Mouse (Mus musculus): ENCODE data around the gene Drc3. TPM values are rescaled to one million over a fixed set of nuclear protein-coding genes. Genes with fewer than 3 reads are reported as not detected.

The Drc3 gene
- polyA plus RNA-seq, 1 experiment = 1.8 TPM

DNA sequence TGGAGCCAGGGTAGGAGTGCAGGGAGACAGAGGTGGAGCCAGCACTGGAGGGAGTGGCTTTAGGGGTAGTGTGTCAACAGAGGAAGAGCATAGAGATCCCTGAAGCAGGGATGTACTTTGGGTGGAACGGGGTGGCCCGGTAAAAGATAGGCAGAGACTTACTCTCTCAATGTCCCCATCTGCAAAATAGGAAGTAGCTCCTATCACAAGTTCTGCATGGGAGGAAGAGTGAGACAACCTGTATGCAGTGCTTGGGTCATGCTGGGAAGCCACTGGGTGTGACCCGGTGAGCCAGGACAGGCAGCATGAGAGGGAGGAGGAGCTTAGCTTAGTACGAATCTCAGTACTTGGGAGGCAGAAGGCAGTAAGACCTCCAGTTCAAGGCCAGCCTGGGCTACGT is 6.0 kb downstream of the Drc3 start:
- H3K27ac ChIP-seq (replicated peaks; ENCODE audit: low read depth, low read length) = peak overlapping the region; percentile 8; the same call in 1 of the 2 replicates
- no peak overlapping the region for H3K4me3 ChIP-seq (ENCODE audit: insufficient read depth, low read depth, low read length)
- peaks cover 6% of the 10 kb centered on the region for H3K4me1 ChIP-seq (ENCODE audit: control insufficient read depth, insufficient read depth, insufficient read length, low read length)

DNA sequence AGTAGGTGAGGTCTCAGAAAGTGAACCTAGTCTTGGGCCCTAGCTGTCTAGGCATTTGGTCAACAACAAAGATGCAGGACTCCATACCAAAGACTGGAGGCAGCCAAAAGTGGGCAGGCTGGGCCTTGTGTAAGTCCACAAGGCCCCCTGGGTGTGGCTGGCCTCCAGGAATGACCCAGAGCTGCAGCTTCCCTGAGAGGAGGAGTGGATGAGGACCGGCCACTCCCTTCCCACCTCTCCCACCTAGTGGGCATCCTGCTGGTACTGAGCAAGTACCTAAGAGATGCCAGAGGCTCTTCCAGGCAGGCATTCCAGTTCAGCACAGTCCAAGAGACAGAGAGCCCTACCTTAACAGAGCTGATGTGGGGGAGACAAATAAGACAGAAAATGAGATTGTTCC is 6.8 kb downstream of the Drc3 start:
- no peak overlapping the region for H3K4me3 ChIP-seq (ENCODE audit: insufficient read depth, low read depth, low read length)
- peaks cover 6% of the 10 kb centered on the region for H3K4me1 ChIP-seq (ENCODE audit: control insufficient read depth, insufficient read depth, insufficient read length, low read length)
- peak overlapping the region; percentile 89 for H3K27ac ChIP-seq (replicated peaks; ENCODE audit: low read depth, low read length)

DNA sequence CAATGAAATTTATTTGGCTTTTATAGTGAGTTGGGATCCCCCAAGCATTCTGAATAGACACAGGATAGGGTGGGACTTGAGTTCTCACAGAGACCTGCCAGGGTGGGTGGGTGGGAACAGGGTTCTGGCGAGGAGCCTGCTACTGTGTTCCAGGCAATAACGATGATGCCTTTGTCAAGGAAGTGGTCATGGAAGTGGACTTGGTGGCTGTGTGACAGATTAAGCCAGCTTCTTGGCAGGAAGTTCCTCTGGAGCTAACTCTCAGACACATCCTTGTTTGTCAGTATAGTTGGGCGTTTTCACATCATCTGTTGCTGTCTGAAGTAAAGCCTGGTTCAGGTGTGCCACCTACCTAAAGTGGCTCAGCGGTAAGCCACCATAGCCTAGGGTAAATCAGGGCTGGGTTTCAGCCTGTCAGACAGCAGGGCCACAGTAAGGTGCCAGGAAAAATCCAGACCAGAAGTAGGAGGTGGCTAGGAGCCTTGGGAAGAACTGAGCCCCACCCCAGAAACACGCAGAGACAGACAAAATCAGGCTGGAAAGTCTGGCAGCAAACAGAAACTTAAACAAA is 7.6 kb downstream of the Drc3 start:
- Histone ChIP-seq H3K4me3 (ENCODE audit: insufficient read depth, low read depth, low read length) (no peak overlapping the region), H3K4me1 (ENCODE audit: control insufficient read depth, insufficient read depth, insufficient read length, low read length) (peaks cover 6% of the 10 kb centered on the region), H3K27ac (replicated peaks; ENCODE audit: low read depth, low read length) (peak overlapping the region; percentile 98)

DNA sequence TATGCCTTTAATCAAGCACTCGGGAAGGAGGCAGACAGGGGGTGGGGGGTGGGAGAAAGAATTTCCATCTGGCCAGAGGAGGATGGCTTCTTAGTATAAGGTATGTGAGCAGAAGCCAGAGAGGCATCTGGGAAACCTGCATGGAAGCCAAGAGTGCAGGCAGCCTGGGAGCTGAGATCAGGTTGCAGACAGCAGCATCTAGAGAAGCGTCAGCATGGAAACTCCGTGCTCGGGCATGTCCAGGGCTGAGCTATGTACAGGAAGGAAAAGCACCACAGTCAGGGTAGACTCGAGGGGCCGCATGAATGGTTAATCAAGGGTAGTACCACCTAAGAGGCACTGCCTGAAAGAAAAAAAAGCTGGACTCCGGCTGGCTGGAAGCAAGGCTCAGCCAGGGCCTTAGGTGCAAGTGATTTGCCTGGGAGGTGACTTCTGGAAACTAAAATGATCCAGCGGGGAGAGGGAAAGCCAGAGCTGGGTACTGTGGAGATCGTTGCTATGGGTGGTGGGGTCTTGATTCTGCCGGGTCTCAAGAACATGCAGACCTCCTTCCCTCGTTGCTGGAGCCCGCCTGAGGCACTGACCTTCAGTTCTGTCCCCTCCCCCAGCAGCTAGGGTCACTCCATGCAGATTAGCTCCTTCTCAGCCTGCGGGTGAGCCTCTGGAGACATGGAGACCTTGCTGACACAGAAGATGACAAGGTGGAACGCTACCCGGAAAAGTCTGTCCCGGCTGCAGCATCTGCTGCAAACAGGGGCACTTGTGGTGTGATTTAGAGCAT is 13.3 kb downstream of the Drc3 start:
- no peak overlapping the region for H3K4me3 ChIP-seq (ENCODE audit: insufficient read depth, low read depth, low read length)
- no peak overlapping the region for H3K27ac ChIP-seq (replicated peaks; ENCODE audit: low read depth, low read length)

DNA sequence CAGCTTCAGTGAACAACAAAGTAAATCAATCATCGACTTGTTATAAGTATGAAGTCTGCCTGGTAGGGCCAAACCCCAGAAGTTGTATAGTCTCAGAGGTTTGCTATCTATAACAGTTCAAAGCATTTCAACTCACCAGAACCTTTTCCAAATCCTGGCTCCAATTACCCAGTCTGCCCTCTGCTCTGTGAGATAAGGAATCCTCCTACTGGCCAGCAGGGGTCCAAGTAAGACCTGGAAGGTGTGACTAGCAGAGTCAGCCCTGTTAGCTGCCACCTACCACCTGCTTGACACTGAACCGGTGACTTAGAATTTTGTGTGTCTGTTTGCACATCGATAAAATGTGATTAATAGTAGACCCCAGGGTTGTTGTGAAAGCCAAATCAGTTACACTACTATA is 14.1 kb downstream of the Drc3 start:
- Histone ChIP-seq H3K4me3 (ENCODE audit: insufficient read depth, low read depth, low read length) (no peak overlapping the region), H3K4me1 (ENCODE audit: control insufficient read depth, insufficient read depth, insufficient read length, low read length) (no peaks in the 10 kb centered on the region), H3K27ac (replicated peaks; ENCODE audit: low read depth, low read length) (no peak overlapping the region)

More for the DNA sequence above, 13.3 kb downstream of the Drc3 start:
- no peaks in the 10 kb centered on the region for H3K4me1 ChIP-seq (ENCODE audit: control insufficient read depth, insufficient read depth, insufficient read length, low read length)

DNA sequence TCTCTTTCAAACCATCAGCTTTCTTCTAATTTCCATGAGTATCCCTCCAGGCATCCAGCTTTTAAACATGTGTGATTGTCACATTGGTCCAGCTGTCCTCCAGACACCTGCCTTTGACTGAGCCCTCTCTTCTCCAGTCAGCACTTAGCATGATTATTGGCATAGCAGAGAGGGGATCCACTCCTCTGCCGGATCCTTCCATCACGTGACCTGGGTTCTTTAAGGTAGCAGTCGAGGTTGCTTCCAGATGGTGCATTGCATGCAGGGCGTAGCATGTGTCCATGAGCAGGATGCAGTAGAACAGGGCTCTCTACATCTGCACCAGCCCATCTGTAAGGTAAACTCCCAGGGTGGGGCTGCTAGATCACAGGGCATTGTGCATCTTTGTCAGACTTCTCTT is 15.8 kb downstream of the Drc3 start:
- Histone ChIP-seq H3K4me3 (ENCODE audit: insufficient read depth, low read depth, low read length) (no peak overlapping the region), H3K27ac (replicated peaks; ENCODE audit: low read depth, low read length) (no peak overlapping the region), H3K4me1 (ENCODE audit: control insufficient read depth, insufficient read depth, insufficient read length, low read length) (no peaks in the 10 kb centered on the region)

DNA sequence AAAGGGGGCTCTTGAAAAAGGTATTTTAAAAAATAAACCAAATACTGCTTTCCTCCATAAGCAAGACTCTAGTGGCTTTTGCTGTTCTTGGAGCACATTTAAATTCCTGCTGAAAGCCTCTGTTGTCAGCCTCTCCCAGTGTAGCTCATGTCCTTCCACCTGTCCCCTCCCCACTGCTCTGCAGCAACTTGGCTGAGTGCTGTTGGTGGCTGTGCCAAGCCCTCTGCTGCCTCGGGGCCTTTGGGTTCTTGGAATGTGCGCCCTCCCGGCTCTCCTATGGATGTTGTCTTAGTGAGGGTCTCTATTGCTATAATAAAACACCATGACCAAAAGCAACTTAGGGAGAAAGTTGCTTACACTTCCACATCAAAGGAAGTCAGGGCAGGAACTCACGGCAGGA is 16.3 kb downstream of the Drc3 start:
- H3K27ac ChIP-seq (replicated peaks; ENCODE audit: low read depth, low read length) = no peak overlapping the region
- no peak overlapping the region for H3K4me3 ChIP-seq (ENCODE audit: insufficient read depth, low read depth, low read length)
- no peaks in the 10 kb centered on the region for H3K4me1 ChIP-seq (ENCODE audit: control insufficient read depth, insufficient read depth, insufficient read length, low read length)

DNA sequence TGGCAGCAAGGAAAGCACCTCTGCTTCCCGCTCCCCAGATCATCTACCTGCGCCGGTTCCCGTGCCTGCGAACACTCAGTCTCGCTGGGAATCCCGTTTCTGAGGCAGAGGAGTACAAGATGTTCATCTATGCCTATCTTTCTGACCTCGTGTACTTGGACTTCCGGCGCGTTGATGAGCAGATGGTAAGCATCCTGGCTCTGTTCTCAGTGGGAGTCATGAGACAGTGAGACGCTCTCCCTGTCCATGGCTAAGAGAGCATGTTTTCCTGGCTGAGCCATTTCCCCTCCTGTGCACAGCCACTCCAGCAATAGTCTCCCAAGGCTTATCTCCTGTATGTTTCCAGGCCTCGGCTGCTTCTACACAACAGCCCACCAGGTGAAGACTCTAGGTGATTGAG is 17.3 kb downstream of the Drc3 start:
- Histone ChIP-seq H3K4me1 (ENCODE audit: control insufficient read depth, insufficient read depth, insufficient read length, low read length) (no peaks in the 10 kb centered on the region), H3K27ac (replicated peaks; ENCODE audit: low read depth, low read length) (no peak overlapping the region), H3K4me3 (ENCODE audit: insufficient read depth, low read depth, low read length) (no peak overlapping the region)

DNA sequence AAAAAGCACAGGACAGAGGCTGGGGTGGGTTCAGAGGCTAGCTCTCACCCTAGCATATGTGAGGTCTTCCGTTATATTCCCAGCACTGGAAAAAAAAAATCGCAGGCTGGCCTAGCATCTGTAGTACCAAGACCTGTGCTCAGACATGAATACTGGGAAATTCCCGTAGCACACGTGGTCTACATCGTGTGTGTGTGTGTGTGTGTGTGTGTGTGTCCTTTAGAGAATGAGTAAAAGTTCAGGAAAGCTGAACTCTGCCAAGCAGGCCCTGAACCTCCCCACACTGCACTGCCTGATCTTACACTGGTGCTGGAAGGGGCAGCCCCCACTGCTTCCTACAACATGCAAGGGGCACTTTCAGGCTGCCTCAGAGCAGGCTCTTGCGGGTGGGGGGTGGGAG is 21.4 kb downstream of the Drc3 start:
- Histone ChIP-seq H3K27ac (replicated peaks; ENCODE audit: low read depth, low read length) (no peak overlapping the region), H3K4me3 (ENCODE audit: insufficient read depth, low read depth, low read length) (no peak overlapping the region), H3K4me1 (ENCODE audit: control insufficient read depth, insufficient read depth, insufficient read length, low read length) (no peaks in the 10 kb centered on the region)

DNA sequence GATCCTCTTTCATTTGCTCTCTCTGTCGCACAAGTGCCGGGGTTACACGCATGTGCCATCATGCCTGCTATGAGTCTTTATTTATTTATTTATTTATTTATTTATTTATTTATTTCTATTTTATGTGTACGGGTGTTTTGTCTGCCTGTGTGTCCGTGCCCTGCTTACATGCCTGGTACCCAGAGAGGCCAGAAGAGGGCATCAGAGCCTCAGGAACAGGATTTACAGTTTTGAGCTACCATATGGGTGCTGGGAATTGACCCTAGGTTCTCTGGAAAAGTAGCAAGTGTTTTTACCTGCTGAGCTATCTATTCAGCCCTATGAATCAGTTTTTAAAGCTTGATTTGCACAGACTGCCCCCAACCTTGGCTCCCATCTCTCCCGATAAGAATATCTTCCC is 30.4 kb downstream of the Drc3 start:
- Histone ChIP-seq H3K4me3 (ENCODE audit: insufficient read depth, low read depth, low read length) (no peak overlapping the region), H3K27ac (replicated peaks; ENCODE audit: low read depth, low read length) (no peak overlapping the region), H3K4me1 (ENCODE audit: control insufficient read depth, insufficient read depth, insufficient read length, low read length) (no peaks in the 10 kb centered on the region)

DNA sequence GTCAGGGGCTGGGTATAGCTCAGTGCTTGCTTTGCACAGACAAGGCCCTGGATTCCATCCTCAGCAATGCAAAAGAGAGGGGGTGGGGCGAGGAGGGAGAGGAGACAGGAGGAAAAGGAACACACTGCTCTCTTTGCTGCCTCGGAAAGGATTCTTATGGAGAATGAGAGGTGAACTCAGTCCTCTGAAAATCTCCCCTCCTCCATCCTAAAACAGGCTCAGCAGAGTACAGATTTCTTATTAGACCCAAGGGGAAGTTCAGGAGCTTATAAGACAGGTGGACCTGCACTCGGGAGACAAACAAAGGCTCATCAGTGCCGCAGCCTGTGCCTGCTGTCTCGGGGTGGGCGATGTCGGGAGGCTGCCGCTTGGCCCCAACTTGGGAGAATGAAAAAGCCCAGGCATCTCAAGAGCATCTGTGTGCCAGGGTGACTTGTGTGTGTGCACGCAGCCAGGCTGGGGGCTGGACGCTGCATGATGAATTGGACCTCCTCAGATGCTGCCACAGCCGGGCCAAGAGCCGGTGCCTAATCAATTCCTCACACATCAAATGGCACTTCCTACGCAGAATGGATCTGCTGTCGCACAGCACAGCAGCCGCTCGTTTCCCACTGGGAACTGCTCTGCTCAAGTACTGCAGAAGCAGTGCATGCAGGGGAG is 31.8 kb downstream of the Drc3 start:
- H3K4me1 ChIP-seq (ENCODE audit: control insufficient read depth, insufficient read depth, insufficient read length, low read length) = no peaks in the 10 kb centered on the region
- H3K27ac ChIP-seq (replicated peaks; ENCODE audit: low read depth, low read length) = no peak overlapping the region
- no peak overlapping the region for H3K4me3 ChIP-seq (ENCODE audit: insufficient read depth, low read depth, low read length)

DNA sequence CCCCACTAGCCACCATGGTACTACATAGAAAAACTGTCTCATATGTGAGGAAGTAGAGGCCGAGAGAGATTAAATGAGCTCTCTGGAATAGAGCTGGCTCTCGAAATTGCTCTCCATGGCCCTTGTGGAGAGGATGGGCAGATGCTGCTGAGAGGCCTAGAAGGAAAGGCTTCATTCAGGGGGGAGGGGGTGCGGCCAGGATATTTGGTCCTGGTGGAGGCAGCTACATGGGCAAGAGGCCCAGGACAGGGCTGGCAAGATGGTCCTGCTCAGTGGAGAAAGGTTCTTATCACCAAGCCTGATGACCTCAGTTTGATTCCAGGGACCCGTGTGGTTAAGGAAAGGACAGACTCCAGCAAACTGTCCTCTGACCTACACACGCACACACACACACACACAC is 32.8 kb downstream of the Drc3 start:
- H3K4me3 ChIP-seq (ENCODE audit: insufficient read depth, low read depth, low read length) = no peak overlapping the region
- no peak overlapping the region for H3K27ac ChIP-seq (replicated peaks; ENCODE audit: low read depth, low read length)
- H3K4me1 ChIP-seq (ENCODE audit: control insufficient read depth, insufficient read depth, insufficient read length, low read length) = no peaks in the 10 kb centered on the region

DNA sequence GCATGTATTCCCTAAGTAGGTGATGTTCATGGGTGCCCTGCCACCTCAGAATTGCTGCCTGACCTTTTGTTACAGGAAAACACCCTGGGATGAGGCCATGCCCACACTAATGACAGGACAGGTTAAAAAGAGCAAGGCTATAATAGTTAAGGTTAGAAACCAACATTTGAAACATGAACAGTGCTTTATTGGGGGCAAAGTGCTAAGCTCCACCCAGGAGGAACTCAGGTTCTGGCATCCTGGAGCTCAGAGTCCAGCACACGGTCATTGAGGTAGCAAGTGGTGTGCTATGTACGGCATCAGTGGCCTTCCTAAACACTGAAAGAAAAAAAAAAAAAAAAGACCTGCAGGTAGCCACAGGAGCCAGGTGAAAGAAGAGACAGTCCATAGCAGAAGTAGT is 34.8 kb downstream of the Drc3 start:
- Histone ChIP-seq H3K27ac (replicated peaks; ENCODE audit: low read depth, low read length) (no peak overlapping the region), H3K4me1 (ENCODE audit: control insufficient read depth, insufficient read depth, insufficient read length, low read length) (no peaks in the 10 kb centered on the region), H3K4me3 (ENCODE audit: insufficient read depth, low read depth, low read length) (no peak overlapping the region)

DNA sequence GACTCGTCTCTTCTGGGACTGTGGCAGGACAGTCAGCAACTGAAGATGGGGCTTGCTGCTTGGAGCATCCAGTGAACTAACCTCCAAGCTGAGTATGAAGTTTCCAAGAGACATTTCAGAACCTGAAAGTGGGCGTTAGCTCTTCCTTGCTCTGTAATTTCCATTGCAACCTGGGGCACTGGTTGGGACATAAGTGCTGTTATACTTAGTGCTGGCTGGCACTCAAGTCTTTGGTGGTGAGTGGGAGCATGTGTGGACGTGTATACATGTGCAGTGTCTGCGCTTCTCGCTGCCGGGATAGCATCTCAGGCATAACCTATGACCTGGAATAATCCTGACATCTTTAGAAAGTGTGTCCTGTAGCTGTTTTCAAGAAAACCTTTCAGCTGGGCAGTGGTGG is 38.2 kb downstream of the Drc3 start:
- H3K27ac ChIP-seq (replicated peaks; ENCODE audit: low read depth, low read length) = no peak overlapping the region

DNA sequence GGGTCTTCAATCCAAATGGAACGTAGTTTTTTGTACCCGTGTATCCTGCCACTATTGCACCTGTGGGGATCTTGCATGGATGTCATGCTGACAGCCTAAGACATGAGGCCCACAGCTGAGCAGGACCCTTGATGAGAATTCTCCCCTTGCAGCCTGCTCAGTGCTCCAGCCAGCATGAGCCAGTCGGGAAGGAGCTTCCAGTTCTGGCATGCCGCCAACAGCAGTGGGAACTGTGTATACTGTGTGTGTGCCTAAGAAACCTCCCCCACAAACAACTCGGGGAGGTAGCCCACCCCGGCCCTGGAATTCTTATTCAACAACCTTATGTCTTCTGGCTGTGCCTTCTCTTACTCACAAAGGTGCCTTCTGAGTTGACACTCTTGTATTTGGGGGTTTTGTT is 43.4 kb downstream of the Drc3 start:
- Histone ChIP-seq H3K4me1 (ENCODE audit: control insufficient read depth, insufficient read depth, insufficient read length, low read length) (no peaks in the 10 kb centered on the region), H3K27ac (replicated peaks; ENCODE audit: low read depth, low read length) (no peak overlapping the region), H3K4me3 (ENCODE audit: insufficient read depth, low read depth, low read length) (no peak overlapping the region)

More for the DNA sequence above, 38.2 kb downstream of the Drc3 start:
- Histone ChIP-seq H3K4me1 (ENCODE audit: control insufficient read depth, insufficient read depth, insufficient read length, low read length) (no peaks in the 10 kb centered on the region), H3K4me3 (ENCODE audit: insufficient read depth, low read depth, low read length) (no peak overlapping the region)

DNA sequence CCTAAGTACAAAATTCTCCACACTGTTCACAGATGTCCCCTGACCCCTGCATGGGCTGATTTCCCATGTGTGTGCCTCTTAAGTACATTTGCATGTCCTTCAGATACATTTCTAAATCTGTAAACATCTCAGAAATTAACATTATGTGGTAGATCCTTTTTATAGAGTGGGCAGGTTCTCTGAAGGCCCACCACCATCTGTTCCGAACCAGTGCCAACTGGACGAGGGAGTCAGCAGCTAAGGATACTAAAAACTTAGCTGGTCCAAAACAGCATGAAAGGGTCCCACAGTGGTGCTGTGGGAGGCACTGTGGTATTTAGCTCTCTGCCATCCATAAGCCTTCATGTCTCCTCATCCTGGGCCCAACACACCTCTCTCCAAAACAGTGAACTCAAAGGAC is 44.0 kb downstream of the Drc3 start:
- H3K27ac ChIP-seq (replicated peaks; ENCODE audit: low read depth, low read length) = no peak overlapping the region

More for the DNA sequence above, 44.0 kb downstream of the Drc3 start:
- no peak overlapping the region for H3K4me3 ChIP-seq (ENCODE audit: insufficient read depth, low read depth, low read length)
- no peaks in the 10 kb centered on the region for H3K4me1 ChIP-seq (ENCODE audit: control insufficient read depth, insufficient read depth, insufficient read length, low read length)
